In the genomic region with DNA sequence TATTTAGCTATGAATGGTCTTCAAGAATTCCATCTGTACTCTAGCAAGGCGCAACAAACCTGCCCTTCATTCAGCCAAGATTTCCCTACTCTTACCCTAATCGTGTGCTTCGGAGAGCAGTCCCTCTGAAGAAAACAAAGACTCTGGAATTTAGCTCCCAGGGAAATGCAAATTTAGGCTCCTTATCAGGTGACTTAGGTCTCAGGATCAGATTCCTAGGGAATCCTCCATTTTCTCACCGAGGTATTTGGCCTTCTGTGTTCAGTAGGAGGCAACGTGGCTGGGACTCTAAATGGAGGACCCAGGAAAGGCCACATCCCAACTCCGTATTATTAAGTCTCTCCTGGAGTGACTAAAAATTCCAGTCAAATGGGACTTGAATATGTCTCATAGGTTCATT, we compare ENCODE assay signal across 25 mouse cellular contexts.
DNase-seq lines count a peak whose midpoint lies in the region; ATAC-seq and TF ChIP-seq lines count a peak whose summit lies in the region.
"Had no signal": no experiment of that assay in that cellular context is flagged by ENCODE, and none has a peak within 500 bp of the region (broad histone marks: within the 10 kb centered on the region; RNA-seq: fewer than 3 reads in every experiment).

No protein-coding gene starts in this region.

- no peak for TF ChIP-seq POLR2A in ES-Bruce4 (IDR thresholded peaks at IDR 0.05; ENCODE audit: insufficient read depth, low read length)

- H3K4me1 ChIP-seq in forebrain, embryonic 13.5 days, result no peaks in the 10 kb centered on the region
- H3K4me1 ChIP-seq in forebrain, embryonic 16.5 days (replicated peaks; ENCODE audit: control insufficient read depth, insufficient read depth, low read length), result 0 out of 2 replicates have a peak, but pooled peaks cover 4% of the 10 kb centered on the region
- H3K4me1 ChIP-seq in kidney, embryonic 16.5 days (ENCODE audit: insufficient read depth, low read length), result no peaks in the 10 kb centered on the region
- no peaks in the 10 kb centered on the region for H3K4me1 ChIP-seq in ES-Bruce4 (ENCODE audit: control insufficient read depth, insufficient read depth, low read length)
- no peaks in the 10 kb centered on the region for H3K4me1 ChIP-seq in stomach, embryonic 16.5 days (ENCODE audit: control insufficient read depth, insufficient read depth, low read length)
- no peaks in the 10 kb centered on the region for H3K4me1 ChIP-seq in hindbrain, embryonic 12.5 days
- H3K4me1 ChIP-seq: forebrain, embryonic 12.5 days; heart, embryonic 10.5 days; hindbrain, embryonic 15.5 days; kidney, embryonic 15.5 days; liver, embryonic 15.5 days; stomach, embryonic 15.5 days had no signal

- ATAC-seq in forebrain, embryonic 13.5 days, result no peak
- no peak for ATAC-seq in forebrain, embryonic 16.5 days
- ATAC-seq in kidney, embryonic 16.5 days (ENCODE audit: low FRiP score, low TSS enrichment), result no peak
- ATAC-seq in stomach, embryonic 16.5 days (ENCODE audit: insufficient read depth, low FRiP score), result no peak
- no peak for ATAC-seq in hindbrain, embryonic 12.5 days (ENCODE audit: low FRiP score)
- ATAC-seq: CD4-positive, CD25-positive, alpha-beta regulatory T cell, adult 4 months had no signal

- no peak for TF ChIP-seq CTCF in ES-Bruce4 (IDR thresholded peaks at IDR 0.05; ENCODE audit: low read depth, low read length)

- H3K27me3 ChIP-seq in forebrain, embryonic 13.5 days, result no peaks in the 10 kb centered on the region
- no peaks in the 10 kb centered on the region for H3K27me3 ChIP-seq in forebrain, embryonic 16.5 days (replicated peaks; ENCODE audit: control insufficient read depth, insufficient read depth, low read length)
- no peaks in the 10 kb centered on the region for H3K27me3 ChIP-seq in kidney, embryonic 16.5 days (ENCODE audit: insufficient read depth, low read length)
- no peaks in the 10 kb centered on the region for H3K27me3 ChIP-seq in ES-Bruce4 (ENCODE audit: control insufficient read depth, insufficient read depth, low read length, poor library complexity, severe bottlenecking)
- no peaks in the 10 kb centered on the region; the same call in 1 of the 2 replicates for H3K27me3 ChIP-seq in stomach, embryonic 16.5 days (ENCODE audit: control insufficient read depth, insufficient read depth, low read length)
- H3K27me3 ChIP-seq in hindbrain, embryonic 12.5 days, result no peaks in the 10 kb centered on the region
- H3K27me3 ChIP-seq: forebrain, embryonic 12.5 days; hindbrain, embryonic 15.5 days; liver, embryonic 15.5 days; stomach, embryonic 15.5 days had no signal

- 0 out of 2 replicates have a peak overlapping the region, but pooled peaks have one; percentile 22 for H3K4me2 ChIP-seq in forebrain, embryonic 13.5 days
- no peak overlapping the region for H3K4me2 ChIP-seq in forebrain, embryonic 16.5 days (ENCODE audit: low read length)
- H3K4me2 ChIP-seq in kidney, embryonic 16.5 days (replicated peaks; ENCODE audit: low read depth, low read length), result 0 out of 2 replicates have a peak overlapping the region, but pooled peaks have one; percentile 5
- H3K4me2 ChIP-seq in stomach, embryonic 16.5 days (ENCODE audit: low read depth, low read length), result 0 out of 2 replicates have a peak overlapping the region, but pooled peaks have one; percentile 3
- H3K4me2 ChIP-seq in hindbrain, embryonic 12.5 days (replicated peaks), result no peak overlapping the region
- H3K4me2 ChIP-seq: forebrain, embryonic 12.5 days; hindbrain, embryonic 15.5 days; kidney, embryonic 15.5 days; liver, embryonic 15.5 days; stomach, embryonic 15.5 days had no signal

- no peak for TF ChIP-seq EP300 in ES-Bruce4 (IDR thresholded peaks at IDR 0.05; ENCODE audit: insufficient read depth, low read depth, low read length)

- 28% methylated on average over 6 of the region's 6 CpGs for WGBS in forebrain, embryonic 13.5 days
- WGBS in forebrain, embryonic 16.5 days, result 27% methylated on average over 6 of the region's 6 CpGs
- 41% methylated on average over 6 of the region's 6 CpGs for WGBS in kidney, embryonic 16.5 days
- 44% methylated on average over 6 of the region's 6 CpGs for WGBS in stomach, embryonic 16.5 days
- 36% methylated on average over 6 of the region's 6 CpGs for WGBS in hindbrain, embryonic 12.5 days

- H3K36me3 ChIP-seq in forebrain, embryonic 13.5 days (ENCODE audit: poor library complexity, severe bottlenecking), result no peaks in the 10 kb centered on the region
- no peaks in the 10 kb centered on the region for H3K36me3 ChIP-seq in forebrain, embryonic 16.5 days (ENCODE audit: control insufficient read depth, insufficient read depth)
- no peaks in the 10 kb centered on the region for H3K36me3 ChIP-seq in kidney, embryonic 16.5 days (ENCODE audit: insufficient read depth, low read length)
- peaks cover 26% of the 10 kb centered on the region for H3K36me3 ChIP-seq in ES-Bruce4 (ENCODE audit: control insufficient read depth, insufficient read depth, low read length, poor library complexity, severe bottlenecking)
- H3K36me3 ChIP-seq in stomach, embryonic 16.5 days (ENCODE audit: control insufficient read depth, insufficient read depth, low read length), result no peaks in the 10 kb centered on the region
- H3K36me3 ChIP-seq in hindbrain, embryonic 12.5 days, result no peaks in the 10 kb centered on the region
- H3K36me3 ChIP-seq: hindbrain, embryonic 15.5 days; liver, embryonic 15.5 days; stomach, embryonic 15.5 days had no signal

- H3K4me3 ChIP-seq in forebrain, embryonic 13.5 days, result no peak overlapping the region
- H3K4me3 ChIP-seq in forebrain, embryonic 16.5 days (replicated peaks; ENCODE audit: low read length), result no peak overlapping the region
- H3K4me3 ChIP-seq in kidney, embryonic 16.5 days (ENCODE audit: low read length), result no peak overlapping the region
- peak overlapping the region; percentile 48 for H3K4me3 ChIP-seq in ES-Bruce4 (ENCODE audit: low read depth, low read length)
- no peak overlapping the region for H3K4me3 ChIP-seq in stomach, embryonic 16.5 days (replicated peaks; ENCODE audit: low read length)
- no peak overlapping the region for H3K4me3 ChIP-seq in hindbrain, embryonic 12.5 days
- H3K4me3 ChIP-seq: forebrain, embryonic 12.5 days; heart, embryonic 10.5 days; hindbrain, embryonic 15.5 days; kidney, embryonic 15.5 days; liver, embryonic 15.5 days; midbrain, embryonic 10.5 days; stomach, embryonic 15.5 days had no signal

- no peaks in the 10 kb centered on the region for H3K9me3 ChIP-seq in forebrain, embryonic 13.5 days (replicated peaks)
- H3K9me3 ChIP-seq in forebrain, embryonic 16.5 days (ENCODE audit: control insufficient read depth, low read length), result no peaks in the 10 kb centered on the region
- no peaks in the 10 kb centered on the region for H3K9me3 ChIP-seq in kidney, embryonic 16.5 days (ENCODE audit: low read length)
- H3K9me3 ChIP-seq in ES-Bruce4 (replicated peaks; ENCODE audit: control insufficient read depth, insufficient read depth, low read length, poor library complexity, severe bottlenecking), result no peaks in the 10 kb centered on the region
- H3K9me3 ChIP-seq in stomach, embryonic 16.5 days (replicated peaks; ENCODE audit: control insufficient read depth, low read length), result no peaks in the 10 kb centered on the region
- no peaks in the 10 kb centered on the region for H3K9me3 ChIP-seq in hindbrain, embryonic 12.5 days (replicated peaks)
- H3K9me3 ChIP-seq: forebrain, embryonic 12.5 days; heart, embryonic 10.5 days; hindbrain, embryonic 15.5 days; kidney, embryonic 15.5 days; liver, embryonic 15.5 days; midbrain, embryonic 10.5 days; stomach, embryonic 15.5 days had no signal

- no peak for DNase-seq in kidney, adult 9 months
- DNase-seq: adrenal gland, postnatal 25 days; cerebellum, adult 9-11 months; heart, postnatal 14 days; layer of hippocampus, adult 9-11 months; liver; right cerebral cortex, adult 18-20 months; right cerebral cortex, postnatal 4 days; thymus, adult 2 months; thymus, postnatal 4 days had no signal

- H3K9ac ChIP-seq in forebrain, embryonic 13.5 days, result no peak overlapping the region
- no peak overlapping the region for H3K9ac ChIP-seq in forebrain, embryonic 16.5 days (replicated peaks; ENCODE audit: low read depth, low read length)
- no peak overlapping the region for H3K9ac ChIP-seq in kidney, embryonic 16.5 days (replicated peaks; ENCODE audit: low read length)
- H3K9ac ChIP-seq in ES-Bruce4 (ENCODE audit: low read depth, poor library complexity, severe bottlenecking), result peak overlapping the region; percentile 77; the same call in 1 of the 2 replicates
- no peak overlapping the region for H3K9ac ChIP-seq in stomach, embryonic 16.5 days (ENCODE audit: low read length)
- H3K9ac ChIP-seq in hindbrain, embryonic 12.5 days, result no peak overlapping the region
- H3K9ac ChIP-seq: forebrain, embryonic 12.5 days; hindbrain, embryonic 15.5 days; kidney, embryonic 15.5 days; liver, embryonic 15.5 days; stomach, embryonic 15.5 days had no signal

- H3K27ac ChIP-seq in forebrain, embryonic 13.5 days, result no peak overlapping the region
- no peak overlapping the region for H3K27ac ChIP-seq in forebrain, embryonic 16.5 days (ENCODE audit: low read length)
- no peak overlapping the region for H3K27ac ChIP-seq in kidney, embryonic 16.5 days (ENCODE audit: low read length)
- H3K27ac ChIP-seq in ES-Bruce4 (ENCODE audit: insufficient read depth, low read length), result peak overlapping the region; percentile 91
- H3K27ac ChIP-seq in stomach, embryonic 16.5 days (ENCODE audit: low read length), result no peak overlapping the region
- H3K27ac ChIP-seq in hindbrain, embryonic 12.5 days, result no peak overlapping the region
- H3K27ac ChIP-seq: forebrain, embryonic 12.5 days; heart, embryonic 10.5 days; hindbrain, embryonic 15.5 days; kidney, embryonic 15.5 days; liver, embryonic 15.5 days; macrophage; midbrain, embryonic 10.5 days; stomach, embryonic 15.5 days had no signal

Comparison
In these comparisons a context has a peak if more than half of its experiments do, and no peak if none do; other contexts are left out.
1. H3K4me2 ChIP-seq: peak in forebrain, embryonic 13.5 days (single experiment), kidney, embryonic 16.5 days (single experiment) and stomach, embryonic 16.5 days (single experiment); none in forebrain, embryonic 16.5 days (single experiment) and hindbrain, embryonic 12.5 days (single experiment).